Mouse (Mus musculus) frontal cortex, adult 2 months (tissue): ENCODE results near the gene Hyou1. TPM values are rescaled to one million over a fixed set of nuclear protein-coding genes. Genes with fewer than 3 reads are reported as not detected.
"Not testable (repeated sequence)": the region's sequence is repeated elsewhere in the genome, so short reads cannot be mapped to it uniquely, and the experiment has no call there.

Experiments
- DNase-seq, 2 experiments: peaks; one replicate each; pipeline ENCODE4 v3.0.0; 2022; ENCODE audit warnings: low spot score in 1 of 2; ENCODE audit errors: extremely low spot score in 1 of 2
- polyA plus RNA-seq: library from polyadenylated mRNA; depleted of rRNA; stranded (reverse); fragments of >200 nt; gene quantifications from 2 replicates; pipeline ENCODE4 v1.2.3, GENCODE M21; 2012

Gene Hyou1
- polyA plus RNA-seq, 1 experiment, result 54.5 TPM

- no peak for DNase-seq
Measured at GRCm38 (mm10) chr9:44348546-44348945, 30.7 kb upstream of the Hyou1 start.

GRCm38 (mm10) chr9:44351396-44351795 lies 27.9 kb upstream of the Hyou1 start:
- no peak for DNase-seq

DNA sequence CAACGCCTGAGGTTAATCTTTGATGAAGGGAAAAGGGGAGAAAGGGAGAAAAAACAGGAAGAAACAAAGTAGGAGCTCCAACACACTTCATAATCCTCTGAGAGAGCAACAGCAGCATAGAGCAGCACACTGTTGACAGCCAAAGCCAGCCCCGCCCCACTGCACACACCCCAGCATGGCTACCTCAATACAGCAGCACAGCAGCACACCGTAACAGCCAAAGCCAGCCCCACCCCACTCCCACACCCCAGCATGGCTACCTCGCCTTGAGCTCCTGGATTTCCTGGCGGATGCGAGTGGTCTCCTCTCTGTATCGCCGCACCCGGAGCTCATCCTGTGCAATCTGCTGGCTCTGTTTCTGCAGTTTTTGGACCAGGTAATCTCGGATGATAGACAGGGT lies 27.0 kb upstream of the Hyou1 start:
- no peak for DNase-seq

GRCm38 (mm10) chr9:44353142-44353541 lies 26.1 kb upstream of the Hyou1 start:
- no peak for DNase-seq

DNA sequence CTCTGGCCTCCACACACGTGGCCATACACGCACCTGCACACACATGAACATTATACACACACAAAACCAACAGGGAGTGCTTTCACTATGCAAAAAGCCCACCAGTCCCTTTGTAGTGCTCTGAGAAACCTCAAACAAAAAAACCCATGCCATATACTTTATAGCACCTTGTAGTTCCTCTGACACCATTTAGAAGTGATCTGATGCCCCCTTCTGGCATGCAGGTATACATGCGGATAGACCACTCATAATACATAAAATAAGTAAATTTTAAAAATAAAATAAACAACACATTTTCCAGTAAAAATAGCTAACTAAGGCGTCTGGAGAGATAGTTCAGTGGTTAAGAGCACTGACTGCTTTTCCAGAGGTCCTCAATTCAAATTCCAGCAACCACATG lies 22.1 kb upstream of the Hyou1 start:
- no peak for DNase-seq

GRCm38 (mm10) chr9:44361190-44361917 lies 17.9 kb upstream of the Hyou1 start, which contains the start of gene Vps11:
Gene Vps11, minus strand, starts transcription at chr9:44361670.
- DNase-seq, result peak; percentile 87 to 97

DNA sequence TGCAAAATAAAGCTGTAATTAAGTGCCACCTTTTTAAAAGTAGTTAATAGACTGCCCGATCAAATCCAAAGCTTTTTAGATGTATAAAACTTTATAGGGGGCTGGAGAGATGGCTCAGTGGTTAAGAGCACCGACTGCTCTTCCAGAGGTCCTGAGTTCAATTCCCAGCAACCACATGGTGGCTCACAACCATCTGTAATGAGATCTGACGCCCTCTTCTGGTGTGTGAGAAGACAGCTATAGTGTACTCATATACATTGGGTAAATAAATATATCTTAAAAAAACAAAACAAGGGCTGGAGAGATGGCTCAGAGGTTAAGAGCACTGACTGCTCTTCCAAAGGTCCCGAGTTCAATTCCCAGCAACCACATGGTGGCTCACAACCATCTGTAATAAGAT lies 17.4 kb upstream of the Hyou1 start:
- DNase-seq, result not testable (repeated sequence)

DNA sequence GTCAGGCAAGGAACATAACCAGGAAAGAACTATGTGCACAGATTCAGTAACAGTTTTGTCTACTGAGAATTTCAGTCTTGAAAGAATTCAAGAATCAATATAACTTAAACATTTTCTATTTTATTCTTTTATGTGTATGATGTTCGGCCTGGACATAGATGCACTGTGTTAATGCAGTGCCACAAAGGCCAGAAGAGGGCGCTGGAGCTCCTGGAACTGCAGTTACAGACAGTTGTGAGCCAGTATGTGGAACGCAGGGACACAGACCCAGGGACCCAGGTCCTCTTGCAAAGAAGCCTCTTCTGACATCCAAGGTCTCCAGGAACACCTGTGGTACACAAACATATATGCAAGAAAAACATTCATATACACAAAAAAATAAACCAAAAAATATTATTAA lies 14.8 kb upstream of the Hyou1 start:
- DNase-seq, result peak in 1 of 2 experiments; percentile 35

- no peak for DNase-seq
Measured at GRCm38 (mm10) chr9:44373386-44373785, 5.9 kb upstream of the Hyou1 start.

DNA sequence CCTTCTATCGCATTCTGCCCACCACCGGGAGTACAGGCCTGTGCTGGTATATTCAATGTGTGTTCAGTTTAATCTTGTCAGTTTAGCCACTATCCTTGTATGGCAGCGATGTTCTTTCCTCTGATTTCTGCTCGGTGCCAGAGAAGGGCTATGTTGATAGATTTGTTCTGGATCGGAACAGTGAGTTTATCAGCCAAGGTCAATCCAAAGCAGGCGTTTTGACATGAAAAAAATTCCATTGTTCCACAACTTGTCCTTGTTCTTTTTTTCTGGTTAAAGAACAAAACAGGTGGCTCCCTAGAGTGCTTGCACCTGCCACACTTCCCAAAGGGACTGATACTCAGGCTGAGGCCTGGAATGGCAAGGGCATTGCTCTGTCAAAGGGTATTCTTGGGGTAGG lies 3.1 kb upstream of the Hyou1 start:
- DNase-seq, result no peak

GRCm38 (mm10) chr9:44377335-44377734 lies 2.0 kb upstream of the Hyou1 start:
- DNase-seq, result not testable (repeated sequence)

DNA sequence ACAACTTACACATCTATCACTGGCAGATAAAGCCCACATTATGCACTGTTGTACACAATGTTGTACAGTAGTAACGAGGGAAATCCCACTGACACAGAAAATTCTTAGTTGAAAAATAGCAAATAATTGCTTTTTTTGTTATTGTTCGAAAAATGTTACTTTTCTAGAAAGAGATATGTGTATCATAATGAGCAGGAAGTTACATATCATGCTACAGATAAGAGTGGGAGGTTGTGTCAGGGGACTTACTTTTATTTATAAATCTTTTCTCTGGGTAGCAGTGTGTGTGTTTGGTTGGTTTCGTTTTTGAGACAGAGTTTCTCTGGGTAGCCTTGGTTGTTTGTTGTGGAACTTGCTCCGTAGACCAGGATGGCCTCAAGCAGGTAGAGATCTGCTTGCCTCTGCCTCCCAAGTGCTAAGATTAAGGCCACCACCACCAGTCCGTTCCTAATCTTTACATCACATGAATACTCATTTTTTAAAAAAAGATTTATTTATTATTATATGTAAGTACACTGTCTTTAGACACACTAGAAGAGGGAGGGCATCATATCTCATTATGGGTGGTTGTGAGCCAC lies 1.0 kb upstream of the Hyou1 start:
- no peak for DNase-seq

GRCm38 (mm10) chr9:44379862-44380261 lies 572 bp downstream of the Hyou1 start:
- no peak for DNase-seq

DNA sequence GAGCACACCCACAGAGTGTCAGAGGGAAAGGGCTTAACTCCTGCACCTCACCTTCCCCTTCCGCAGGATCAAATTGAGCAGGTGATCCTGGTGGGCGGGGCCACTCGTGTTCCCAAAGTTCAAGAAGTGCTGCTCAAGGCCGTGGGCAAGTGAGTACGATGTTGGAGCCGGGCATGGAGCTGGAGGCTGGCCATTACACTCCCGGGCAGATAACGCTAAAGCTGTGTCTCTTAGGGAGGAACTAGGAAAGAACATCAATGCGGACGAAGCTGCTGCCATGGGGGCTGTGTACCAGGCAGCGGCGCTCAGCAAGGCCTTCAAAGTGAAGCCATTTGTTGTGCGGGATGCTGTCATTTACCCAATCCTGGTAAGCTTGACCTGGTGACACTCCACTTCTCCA lies 5.3 kb downstream of the Hyou1 start:
- DNase-seq, result no peak

- no peak for DNase-seq
Measured at GRCm38 (mm10) chr9:44387221-44387620, 7.9 kb downstream of the Hyou1 start.

- DNase-seq, result peak in 1 of 2 experiments; percentile 66
Measured at GRCm38 (mm10) chr9:44389273-44389672, 10.0 kb downstream of the Hyou1 start.

- peak in 1 of 2 experiments; percentile 80 for DNase-seq
Measured at GRCm38 (mm10) chr9:44391466-44391865, 12.2 kb downstream of the Hyou1 start.

GRCm38 (mm10) chr9:44396684-44397411 lies 17.6 kb downstream of the Hyou1 start, which contains the start of gene Slc37a4:
Gene Slc37a4, plus strand, starts transcription at chr9:44396852.
- DNase-seq, result peak; percentile 93 to 95

- DNase-seq, result no peak
Measured at GRCm38 (mm10) chr9:44398087-44398486, 18.8 kb downstream of the Hyou1 start.

DNA sequence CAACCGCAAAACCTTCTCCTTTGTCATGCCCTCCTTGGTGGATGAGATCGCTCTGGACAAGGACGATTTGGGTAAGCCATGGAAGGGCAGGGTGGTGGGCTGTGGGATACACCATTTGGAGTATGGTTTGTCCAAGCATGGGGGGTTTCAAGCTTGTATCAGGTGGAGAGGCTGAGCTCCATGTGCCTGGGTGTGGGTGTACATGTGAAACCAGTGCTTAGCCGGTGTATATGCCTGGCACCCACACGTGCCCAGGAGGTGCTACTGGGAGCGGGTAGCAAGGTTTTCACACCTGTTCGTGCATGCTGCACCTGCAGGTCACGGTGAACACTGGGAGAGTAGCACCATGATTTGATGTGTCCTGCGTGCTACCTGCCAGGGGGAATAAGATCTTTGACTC lies 19.3 kb downstream of the Hyou1 start:
- no peak for DNase-seq

- DNase-seq, result no peak
Measured at GRCm38 (mm10) chr9:44399114-44399794, 20.0 kb downstream of the Hyou1 start.
